Mouse (Mus musculus) liver, embryonic 14.5 days (tissue): ENCODE results near the gene Tac4.

Experiments used
- CTCF ChIP-seq: IDR thresholded peaks from 2 replicates; pipeline ENCODE4 v1.5.1; 2016; ENCODE audit warnings: antibody characterized with exemption, low read depth, control low read depth
- EP300 ChIP-seq: IDR thresholded peaks from 2 replicates; pipeline ENCODE4 v1.6.1; 2016; ENCODE audit warnings: antibody characterized with exemption, low read depth

DNA sequence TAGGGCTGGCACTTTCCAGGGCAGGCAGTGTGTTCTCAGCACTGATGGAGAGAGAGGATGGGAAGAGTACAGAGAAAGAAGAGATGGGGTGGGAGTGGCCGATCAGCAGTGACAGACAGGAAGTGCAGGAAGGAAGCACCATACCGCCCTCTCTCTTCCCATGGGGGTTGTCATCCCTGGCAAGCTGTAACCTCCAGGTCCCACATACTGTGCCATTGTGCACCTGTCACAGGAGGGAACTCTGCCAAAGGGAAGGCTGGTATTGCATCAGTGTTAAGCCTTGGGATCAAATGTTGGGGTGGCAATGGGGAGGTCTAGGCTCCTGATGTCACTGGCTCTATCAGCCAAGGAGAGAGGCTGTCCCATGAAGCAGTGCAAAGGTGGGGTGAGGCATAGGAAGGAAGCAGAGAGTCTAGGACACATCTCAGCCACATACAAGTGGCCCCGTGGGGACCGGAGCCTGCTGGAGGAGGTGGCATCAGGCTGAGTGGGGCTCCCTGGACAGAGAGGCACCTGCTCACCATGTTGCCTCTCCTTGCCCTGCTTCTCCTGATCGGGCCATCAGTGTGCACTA lies at the start of gene Tac4:
- TF ChIP-seq CTCF, result no peak
- no peak for TF ChIP-seq EP300
